Mouse (Mus musculus) kidney, postnatal 0 days (tissue): ENCODE measurements around the gene Clec1b. TPM values are rescaled to one million over a fixed set of nuclear protein-coding genes. Genes with fewer than 3 reads are reported as not detected.

ENCODE experiments used
- ATAC-seq: fragments of 200-750 bp; cut with Nextera tagmentation; replicated peaks from 2 replicates; pipeline ENCODE4 v1.8.0; 2017; ENCODE audit warnings: low read depth, moderate number of reproducible peaks, moderate TSS enrichment, moderate library complexity; ENCODE audit not compliant: low FRiP score
- DNase-seq: peaks from one replicate; pipeline ENCODE4 v3.0.0-alpha.2; 2016; ENCODE audit warnings: low spot score
- H3K27ac ChIP-seq: fragments of 300-500 bp; sonication (generic); 2 replicates; pipeline ENCODE4 v1.5.1; 2014; ENCODE audit warnings: mild to moderate bottlenecking
- H3K27me3 ChIP-seq: fragments of 300-500 bp; sonication (generic); 2 replicates; pipeline ENCODE4 v1.6.1; 2014; ENCODE audit warnings: low read length, mixed read lengths; ENCODE audit not compliant: insufficient read depth
- H3K36me3 ChIP-seq: fragments of 300-500 bp; sonication (generic); 2 replicates; pipeline ENCODE4 v1.6.1; 2014; ENCODE audit warnings: low read length, mixed read lengths; ENCODE audit not compliant: insufficient read depth
- H3K4me1 ChIP-seq: fragments of 300-500 bp; sonication (generic); replicated peaks from 2 replicates; pipeline ENCODE4 v1.6.1; 2014; ENCODE audit warnings: antibody characterized with exemption, low read length, mixed read lengths; ENCODE audit not compliant: insufficient read depth
- H3K4me2 ChIP-seq: fragments of 300-500 bp; sonication (generic); 2 replicates; pipeline ENCODE4 v1.6.1; 2014; ENCODE audit warnings: mild to moderate bottlenecking, low read length, moderate library complexity, mixed read lengths
- H3K4me3 ChIP-seq: fragments of 300-500 bp; sonication (generic); replicated peaks from 2 replicates; pipeline ENCODE4 v1.5.1; 2014; ENCODE audit warnings: low read depth, low read length
- H3K9ac ChIP-seq: fragments of 300-500 bp; sonication (generic); 2 replicates; pipeline ENCODE4 v1.6.1; 2014; ENCODE audit warnings: low read depth, low read length
- H3K9me3 ChIP-seq: fragments of 300-500 bp; sonication (generic); replicated peaks from 2 replicates; pipeline ENCODE4 v1.6.1; 2016; ENCODE audit warnings: low read length, inconsistent platforms, mixed read lengths
- CTCF ChIP-seq: IDR thresholded peaks from 2 replicates; pipeline ENCODE4 v1.5.1; 2016; ENCODE audit warnings: antibody characterized with exemption, low read depth, mild to moderate bottlenecking, moderate library complexity
- WGBS: fragments of 180-500 bp; shearing (Covaris S2); extraction: QIAGEN DNeasy Blood & Tissue Kit; methylation state at CpG from one replicate; pipeline ENCODE4 v1.1.7; 2014; 5-methylcytosine and 5-hydroxymethylcytosine counted together
- polyA plus RNA-seq: library from polyadenylated mRNA; unstranded; fragments of >200 nt; fragmentation: Nextera tagmentation; extraction: Ambion mirVana; gene quantifications from 2 replicates; pipeline ENCODE4 v1.2.1, GENCODE M21; 2015

Clec1b gene
- polyA plus RNA-seq, 1 experiment from 2014 or later = 1.5 TPM

- TF ChIP-seq CTCF = no peak
- 47% methylated on average over 6 of the region's 6 CpGs for WGBS
- no peak overlapping the region for H3K4me2 ChIP-seq
Observed at GRCm38 (mm10) chr6:129403391-129403790, 6.3 kb downstream of the Clec1b start.

GRCm38 (mm10) chr6:129405999-129406398 is 8.9 kb downstream of the Clec1b start:
- Histone ChIP-seq H3K4me1 (no peaks in the 10 kb centered on the region), H3K9me3 (no peaks in the 10 kb centered on the region), H3K9ac (no peak overlapping the region), H3K27me3 (no peaks in the 10 kb centered on the region), H3K4me2 (no peak overlapping the region), H3K36me3 (no peaks in the 10 kb centered on the region), H3K4me3 (no peak overlapping the region), H3K27ac (no peak overlapping the region)
- no peak for TF ChIP-seq CTCF
- ATAC-seq (no peak), DNase-seq (no peak)

More at GRCm38 (mm10) chr6:129403391-129403790, 6.3 kb downstream of the Clec1b start:
- H3K27ac ChIP-seq = no peak overlapping the region
- no peaks in the 10 kb centered on the region; the same call in 1 of the 2 replicates for H3K4me1 ChIP-seq
- H3K36me3 ChIP-seq = no peaks in the 10 kb centered on the region
- H3K4me3 ChIP-seq = no peak overlapping the region
- DNase-seq (peak; percentile 26), ATAC-seq (no peak)
- no peak overlapping the region for H3K9ac ChIP-seq
- H3K27me3 ChIP-seq = no peaks in the 10 kb centered on the region
- H3K9me3 ChIP-seq = no peaks in the 10 kb centered on the region

GRCm38 (mm10) chr6:129407324-129407723 is 10.2 kb downstream of the Clec1b start:
- no peak for ATAC-seq
- no peak overlapping the region for H3K4me2 ChIP-seq
- H3K4me3 ChIP-seq = no peak overlapping the region
- 37% methylated on average over 2 of the region's 2 CpGs for WGBS
- H3K36me3 ChIP-seq = no peaks in the 10 kb centered on the region
- peak; percentile 74 for DNase-seq
- no peaks in the 10 kb centered on the region for H3K9me3 ChIP-seq
- H3K9ac ChIP-seq = no peak overlapping the region
- no peak for TF ChIP-seq CTCF
- peak overlapping the region; percentile 38; the same call in 1 of the 2 replicates for H3K27ac ChIP-seq
- no peaks in the 10 kb centered on the region for H3K27me3 ChIP-seq
- H3K4me1 ChIP-seq = no peaks in the 10 kb centered on the region

GRCm38 (mm10) chr6:129408562-129408961 is 11.5 kb downstream of the Clec1b start, which contains the start of gene Clec9a:
Clec9a (plus strand) TSS chr6:129408862.
- Histone ChIP-seq H3K36me3 (no peaks in the 10 kb centered on the region), H3K9ac (no peak within 1 kb of the TSS), H3K4me3 (no peak within 1 kb of the TSS), H3K4me1 (no peaks in the 10 kb centered on the region), H3K27ac (no peak within 1 kb of the TSS), H3K9me3 (no peaks in the 10 kb centered on the region), H3K27me3 (no peaks in the 10 kb centered on the region), H3K4me2 (no peak within 1 kb of the TSS)
- TF ChIP-seq CTCF = no peak
- ATAC-seq = no peak
- 90% methylated on average over 2 of the region's 2 CpGs for WGBS
- DNase-seq = no peak

GRCm38 (mm10) chr6:129414177-129414576 is 17.1 kb downstream of the Clec1b start:
- 87% methylated on average over 1 of the region's 1 CpGs for WGBS
- Histone ChIP-seq H3K27me3 (no peaks in the 10 kb centered on the region), H3K27ac (no peak overlapping the region), H3K9me3 (no peaks in the 10 kb centered on the region), H3K9ac (no peak overlapping the region), H3K36me3 (no peaks in the 10 kb centered on the region), H3K4me3 (no peak overlapping the region), H3K4me2 (no peak overlapping the region), H3K4me1 (no peaks in the 10 kb centered on the region)
- ATAC-seq (no peak), DNase-seq (no peak)
- TF ChIP-seq CTCF = no peak

GRCm38 (mm10) chr6:129422311-129422710 is 25.2 kb downstream of the Clec1b start:
- TF ChIP-seq CTCF = no peak
- WGBS = 70% methylated on average over 3 of the region's 3 CpGs
- H3K4me2 ChIP-seq = no peak overlapping the region
- H3K9ac ChIP-seq = no peak overlapping the region
- H3K4me3 ChIP-seq = no peak overlapping the region
- H3K4me1 ChIP-seq = 0 out of 2 replicates have a peak, but pooled peaks cover 3% of the 10 kb centered on the region
- H3K27ac ChIP-seq = no peak overlapping the region
- no peaks in the 10 kb centered on the region for H3K36me3 ChIP-seq
- no peaks in the 10 kb centered on the region for H3K9me3 ChIP-seq
- no peak for ATAC-seq
- H3K27me3 ChIP-seq = no peaks in the 10 kb centered on the region
- no peak for DNase-seq
